Mouse (Mus musculus) stomach, embryonic 14.5 days (tissue): ENCODE measurements around the gene Rarg. TPM values are rescaled to one million over a fixed set of nuclear protein-coding genes. Genes with fewer than 3 reads are reported as not detected.

Experiments used
- ATAC-seq: fragments of 200-750 bp; cut with Nextera tagmentation; 2 replicates; pipeline ENCODE4 v1.8.0; 2017; ENCODE audit warnings: low read depth, moderate TSS enrichment; ENCODE audit not compliant: insufficient number of reproducible peaks, insufficient read depth, low FRiP score
- H3K27ac ChIP-seq: fragments of 300-500 bp; sonication (generic); 2 replicates; pipeline ENCODE4 v1.5.1; 2014; ENCODE audit warnings: mild to moderate bottlenecking, low read length, moderate library complexity, mixed read lengths
- H3K27me3 ChIP-seq: fragments of 300-500 bp; sonication (generic); 2 replicates; pipeline ENCODE4 v1.6.1; 2014; ENCODE audit warnings: low read length, control low read depth, mixed read lengths; ENCODE audit not compliant: control insufficient read depth, insufficient read depth
- H3K36me3 ChIP-seq: fragments of 300-500 bp; sonication (generic); 2 replicates; pipeline ENCODE4 v1.6.1; 2014; ENCODE audit warnings: mild to moderate bottlenecking, control low read depth, low read length, moderate library complexity, mixed read lengths; ENCODE audit not compliant: control insufficient read depth, insufficient read depth
- H3K4me1 ChIP-seq: fragments of 300-500 bp; sonication (generic); 2 replicates; pipeline ENCODE4 v1.6.1; 2014; ENCODE audit warnings: low read length, control low read depth, mixed read lengths; ENCODE audit not compliant: control insufficient read depth, insufficient read depth
- H3K4me2 ChIP-seq: fragments of 300-500 bp; sonication (generic); replicated peaks from 2 replicates; pipeline ENCODE4 v1.6.1; 2014; ENCODE audit warnings: low read depth, low read length, control low read depth
- H3K4me3 ChIP-seq: fragments of 300-500 bp; sonication (generic); 2 replicates; pipeline ENCODE4 v1.5.1; 2014; ENCODE audit warnings: low read depth, low read length, control low read depth
- H3K9ac ChIP-seq: fragments of 300-500 bp; sonication (generic); replicated peaks from 2 replicates; pipeline ENCODE4 v1.6.1; 2014; ENCODE audit warnings: low read depth, mild to moderate bottlenecking, control low read depth, low read length, moderate library complexity, mixed read lengths
- H3K9me3 ChIP-seq: fragments of 300-500 bp; sonication (generic); 2 replicates; pipeline ENCODE4 v1.6.1; 2016; ENCODE audit warnings: low read depth, low read length, control low read depth; ENCODE audit not compliant: control insufficient read depth
- WGBS: fragments of 180-500 bp; shearing (Covaris S2); extraction: QIAGEN DNeasy Blood & Tissue Kit; methylation state at CpG from one replicate; pipeline ENCODE4 v1.1.7; 2014; 5-methylcytosine and 5-hydroxymethylcytosine counted together
- polyA plus RNA-seq: library from polyadenylated mRNA; unstranded; fragments of >200 nt; fragmentation: Nextera tagmentation; extraction: Ambion mirVana; gene quantifications from 2 replicates; pipeline ENCODE4 v1.2.1, GENCODE M21; 2014

Gene Rarg
- 36.9 and 40.5 TPM in 2 replicates for polyA plus RNA-seq

- peak; percentile 53; the same call in 1 of the 2 replicates for ATAC-seq
- Histone ChIP-seq H3K9ac (peak within 1 kb of the TSS; percentile 43), H3K27me3 (no peaks in the 10 kb centered on the region), H3K36me3 (peaks cover 3% of the 10 kb centered on the region; the same call in 1 of the 2 replicates), H3K4me1 (peaks cover 30% of the 10 kb centered on the region), H3K4me3 (peak within 1 kb of the TSS; percentile 64), H3K9me3 (no peaks in the 10 kb centered on the region), H3K27ac (peak within 1 kb of the TSS; percentile 83), H3K4me2 (peak within 1 kb of the TSS; percentile 76)
- 3% methylated on average over 29 of the region's 46 CpGs for WGBS
Measured at GRCm38 (mm10) chr15:102257202-102258075, at the start of gene Rarg. TSS of gene Rarg (minus strand) at chr15:102257517.

GRCm38 (mm10) chr15:102302542-102302941, 45.2 kb upstream of the Rarg start:
- Histone ChIP-seq H3K36me3 (peaks cover 60% of the 10 kb centered on the region), H3K4me2 (no peak overlapping the region), H3K4me1 (no peaks in the 10 kb centered on the region), H3K27me3 (no peaks in the 10 kb centered on the region), H3K9ac (no peak overlapping the region), H3K9me3 (no peaks in the 10 kb centered on the region), H3K4me3 (no peak overlapping the region), H3K27ac (no peak overlapping the region)
- 81% methylated on average over 6 of the region's 6 CpGs for WGBS
- no peak for ATAC-seq

- no peaks in the 10 kb centered on the region for H3K27me3 ChIP-seq
- H3K9ac ChIP-seq, result peak overlapping the region; percentile 37
- H3K9me3 ChIP-seq, result no peaks in the 10 kb centered on the region
- peaks cover 30% of the 10 kb centered on the region for H3K36me3 ChIP-seq
- 0 out of 2 replicates have a peak, but pooled peaks cover 3% of the 10 kb centered on the region for H3K4me1 ChIP-seq
- H3K4me2 ChIP-seq, result peak overlapping the region; percentile 69
- ATAC-seq, result no peak
- H3K27ac ChIP-seq, result no peak overlapping the region
- 5% methylated on average over 24 of the region's 24 CpGs for WGBS
- peak overlapping the region; percentile 69 for H3K4me3 ChIP-seq
Measured at GRCm38 (mm10) chr15:102296368-102297006, 39.2 kb upstream of the Rarg start.

GRCm38 (mm10) chr15:102295633-102296367, 38.5 kb upstream of the Rarg start, which contains the start of gene Espl1:
TSS of gene Espl1 (plus strand) at chr15:102296266.
- H3K4me3 ChIP-seq, result peak within 1 kb of the TSS; percentile 69
- H3K27ac ChIP-seq, result no peak within 1 kb of the TSS
- no peaks in the 10 kb centered on the region for H3K27me3 ChIP-seq
- 0 out of 2 replicates have a peak, but pooled peaks cover 3% of the 10 kb centered on the region for H3K4me1 ChIP-seq
- H3K9ac ChIP-seq, result peak within 1 kb of the TSS; percentile 37
- WGBS, result 7% methylated on average over 25 of the region's 25 CpGs
- peaks cover 23% of the 10 kb centered on the region for H3K36me3 ChIP-seq
- peak within 1 kb of the TSS; percentile 69 for H3K4me2 ChIP-seq
- no peaks in the 10 kb centered on the region for H3K9me3 ChIP-seq
- ATAC-seq, result peak; percentile 97

GRCm38 (mm10) chr15:102287395-102287794, 30.1 kb upstream of the Rarg start:
- H3K4me2 ChIP-seq, result no peak overlapping the region
- H3K27me3 ChIP-seq, result no peaks in the 10 kb centered on the region
- no peaks in the 10 kb centered on the region for H3K9me3 ChIP-seq
- H3K4me1 ChIP-seq, result no peaks in the 10 kb centered on the region
- 0 out of 2 replicates have a peak, but pooled peaks have one; percentile 16 for ATAC-seq
- H3K9ac ChIP-seq, result no peak overlapping the region
- H3K36me3 ChIP-seq, result no peaks in the 10 kb centered on the region
- no peak overlapping the region for H3K4me3 ChIP-seq
- H3K27ac ChIP-seq, result no peak overlapping the region; the same call in 1 of the 2 replicates

GRCm38 (mm10) chr15:102283648-102284047, 26.3 kb upstream of the Rarg start:
- peaks cover 10% of the 10 kb centered on the region for H3K36me3 ChIP-seq
- no peak overlapping the region for H3K4me3 ChIP-seq
- H3K9me3 ChIP-seq, result no peaks in the 10 kb centered on the region
- no peak for ATAC-seq
- peaks cover 10% of the 10 kb centered on the region; the same call in 1 of the 2 replicates for H3K4me1 ChIP-seq
- 64% methylated on average over 3 of the region's 3 CpGs for WGBS
- no peak overlapping the region for H3K4me2 ChIP-seq
- no peak overlapping the region for H3K9ac ChIP-seq
- no peak overlapping the region for H3K27ac ChIP-seq
- H3K27me3 ChIP-seq, result no peaks in the 10 kb centered on the region

- no peak overlapping the region for H3K9ac ChIP-seq
- H3K9me3 ChIP-seq, result no peaks in the 10 kb centered on the region
- WGBS, result 80% methylated on average over 8 of the region's 8 CpGs
- H3K27me3 ChIP-seq, result no peaks in the 10 kb centered on the region
- no peak overlapping the region for H3K27ac ChIP-seq
- H3K36me3 ChIP-seq, result peaks cover 10% of the 10 kb centered on the region
- peaks cover 11% of the 10 kb centered on the region; the same call in 1 of the 2 replicates for H3K4me1 ChIP-seq
- H3K4me2 ChIP-seq, result no peak overlapping the region
- H3K4me3 ChIP-seq, result no peak overlapping the region
- no peak for ATAC-seq
Measured at GRCm38 (mm10) chr15:102282463-102283292, 25.4 kb upstream of the Rarg start.
